Mouse (Mus musculus): Measurements from ENCODE around the gene Vmn2r20. TPM values are rescaled to one million over a fixed set of nuclear protein-coding genes. Genes with fewer than 3 reads are reported as not detected.
"Not testable (repeated sequence)": the region's sequence is repeated elsewhere in the genome, so short reads cannot be mapped to it uniquely, and the experiment has no call there.

Vmn2r20 gene
- total RNA-seq (2021) = not detected
- long read RNA-seq, experiment 1 = 0 reads
- long read RNA-seq, experiment 2 = 0 reads

- DNase-seq; intact Hi-C loops (cut with DNase I; ENCODE audit: low total_unique reads): not testable (repeated sequence)
These were observed at the start of gene Vmn2r20 for GRCm38 (mm10) chr6:123418016-123418415. TSS of gene Vmn2r20 (minus strand) at chr6:123418116.

GRCm38 (mm10) chr6:123424413-123424812 is 6.5 kb upstream of the Vmn2r20 start:
- intact Hi-C loops (cut with DNase I; ENCODE audit: low total_unique reads); DNase-seq: not testable (repeated sequence)

- DNase-seq; intact Hi-C loops (cut with DNase I; ENCODE audit: low total_unique reads): not testable (repeated sequence)
These were observed 10.8 kb downstream of the Vmn2r20 start for GRCm38 (mm10) chr6:123406918-123407665.

GRCm38 (mm10) chr6:123388824-123389223 is 29.1 kb downstream of the Vmn2r20 start:
- DNase-seq; intact Hi-C loops (cut with DNase I; ENCODE audit: low total_unique reads): not testable (repeated sequence)

- DNase-seq = no peak
- intact Hi-C loops (cut with DNase I; ENCODE audit: low total_unique reads) = no loop called here
These were observed 71.8 kb downstream of the Vmn2r20 start for GRCm38 (mm10) chr6:123346141-123346540.

- intact Hi-C loops (cut with DNase I; ENCODE audit: low total_unique reads) = no loop called here
- no peak for DNase-seq
These were observed 77.8 kb downstream of the Vmn2r20 start for GRCm38 (mm10) chr6:123340093-123340492.

- intact Hi-C loops (cut with DNase I; ENCODE audit: low total_unique reads) = no loop called here
- no peak for DNase-seq
These were observed 85.4 kb downstream of the Vmn2r20 start for GRCm38 (mm10) chr6:123332503-123332902.

Other genes with a start within 250 kb of the Vmn2r20 start
- not detected for gene Clec4b2, start 245.2 kb downstream of the Vmn2r20 start, total RNA-seq (2021)
- 1 to 10 TPM in 1 of 2 experiments, under 1 TPM in 1; 0.35 to 1.1 TPM for gene Clec4n, start 188.3 kb downstream of the Vmn2r20 start, total RNA-seq (2021)
- gene Clec4d, start 156.0 kb downstream of the Vmn2r20 start, total RNA-seq (2021) = not detected
- gene Clec4e, start 128.2 kb downstream of the Vmn2r20 start, total RNA-seq (2021) = not detected
- gene Vmn2r19, start 109.8 kb downstream of the Vmn2r20 start, total RNA-seq (2021) = not detected
- gene Vmn2r21, start 115.3 kb upstream of the Vmn2r20 start, total RNA-seq (2021) = not detected
- not detected for gene Vmn2r22, start 232.6 kb upstream of the Vmn2r20 start, total RNA-seq (2021)

Measured in gastrocnemius, postnatal 14 days (tissue).